Mouse (Mus musculus) C2C12 (cell line): ENCODE measurements around the gene Shbg.

ENCODE experiments used
- CEBPB ChIP-seq: IDR thresholded peaks from one replicate; pipeline ENCODE4 v1.6.1; 2011; ENCODE audit warnings: low read depth, mild to moderate bottlenecking, control low read depth, moderate library complexity
- CTCF ChIP-seq: IDR thresholded peaks from one replicate; pipeline ENCODE4 v1.5.1; 2011; ENCODE audit not compliant: control insufficient read depth, insufficient read depth, insufficient read length
- FOSL1 ChIP-seq: IDR thresholded peaks from one replicate; pipeline ENCODE4 v1.8.0; 2011; ENCODE audit warnings: mild to moderate bottlenecking, low read length; ENCODE audit not compliant: poor library complexity, insufficient read depth, severe bottlenecking
- MAX ChIP-seq: IDR thresholded peaks from one replicate; pipeline ENCODE4 v1.6.1; 2011; ENCODE audit warnings: mild to moderate bottlenecking, control low read depth
- MYOD1 ChIP-seq: IDR thresholded peaks from one replicate; pipeline ENCODE4 v1.6.1; 2011; ENCODE audit warnings: low read depth; ENCODE audit not compliant: control insufficient read depth, insufficient read length
- MYOG ChIP-seq: IDR thresholded peaks from one replicate; pipeline ENCODE4 v1.6.1; 2011; ENCODE audit not compliant: control insufficient read depth, insufficient read length; ENCODE audit errors: extremely low read depth
- USF1 ChIP-seq: IDR thresholded peaks from one replicate; pipeline ENCODE4 v1.6.1; 2011; ENCODE audit warnings: low read depth, mild to moderate bottlenecking, control low read depth, moderate library complexity

DNA sequence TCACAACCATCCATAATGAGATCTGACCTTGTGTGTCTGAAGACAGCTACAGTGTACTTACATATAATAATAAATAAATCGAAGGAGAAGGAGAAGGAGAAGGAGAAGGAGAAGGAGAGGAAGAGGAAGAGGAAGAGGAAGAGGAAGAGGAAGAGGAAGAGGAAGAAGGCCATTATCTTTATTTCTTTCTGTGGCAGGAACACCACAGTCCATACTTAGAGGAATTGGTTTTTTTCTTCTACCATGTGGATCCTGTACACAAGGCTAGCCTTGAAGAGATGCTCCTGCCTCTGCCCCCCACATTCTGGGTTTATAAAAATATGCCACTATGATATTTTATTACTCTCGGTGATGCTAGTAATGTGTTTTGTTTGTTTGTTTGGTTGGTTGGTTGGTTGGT lies 10.9 kb downstream of the Shbg start:
- TF ChIP-seq CTCF (no peak), FOSL1 (no peak), USF1 (no peak), MYOG (no peak), CEBPB (no peak), MYOD1 (no peak), MAX (no peak)
